Mouse (Mus musculus) neural tube, embryonic 11.5 days (tissue): ENCODE measurements around the gene Ociad2. TPM values are rescaled to one million over a fixed set of nuclear protein-coding genes. Genes with fewer than 3 reads are reported as not detected.

Experiments
- ATAC-seq: fragments of 200-750 bp; cut with Nextera tagmentation; 2 replicates; pipeline ENCODE4 v1.8.0; 2017; ENCODE audit warnings: moderate number of reproducible peaks, mild to moderate bottlenecking, moderate TSS enrichment, moderate library complexity; ENCODE audit not compliant: insufficient read depth, low FRiP score, low TSS enrichment
- DNase-seq: peaks from one replicate; pipeline ENCODE4 v3.0.0-alpha.2; 2015; ENCODE audit warnings: low spot score
- H3K27ac ChIP-seq: fragments of 300-500 bp; sonication (generic); 2 replicates; pipeline ENCODE4 v1.5.1; 2014; ENCODE audit warnings: low read depth, mild to moderate bottlenecking, low read length
- H3K27me3 ChIP-seq: fragments of 300-500 bp; sonication (generic); 2 replicates; pipeline ENCODE4 v1.6.1; 2014; ENCODE audit warnings: mild to moderate bottlenecking, low read length, mixed read lengths; ENCODE audit not compliant: control insufficient read depth, insufficient read depth
- H3K36me3 ChIP-seq: fragments of 300-500 bp; sonication (generic); 2 replicates; pipeline ENCODE4 v1.6.1; 2014; ENCODE audit warnings: mild to moderate bottlenecking, low read length, moderate library complexity, mixed read lengths; ENCODE audit not compliant: control insufficient read depth, insufficient read depth
- H3K4me1 ChIP-seq: fragments of 300-500 bp; sonication (generic); 2 replicates; pipeline ENCODE4 v1.6.1; 2014; ENCODE audit warnings: low read length, mixed read lengths; ENCODE audit not compliant: control insufficient read depth, insufficient read depth
- H3K4me2 ChIP-seq: fragments of 300-500 bp; sonication (generic); 2 replicates; pipeline ENCODE4 v1.6.1; 2014; ENCODE audit warnings: low read depth, mild to moderate bottlenecking, moderate library complexity
- H3K4me3 ChIP-seq: fragments of 300-500 bp; sonication (generic); 2 replicates; pipeline ENCODE4 v1.5.1; 2014; ENCODE audit warnings: low read depth, low read length
- H3K9ac ChIP-seq: fragments of 300-500 bp; sonication (generic); 2 replicates; pipeline ENCODE4 v1.6.1; 2014; ENCODE audit warnings: mild to moderate bottlenecking, low read length
- H3K9me3 ChIP-seq: fragments of 300-500 bp; sonication (generic); 2 replicates; pipeline ENCODE4 v1.6.1; 2016; ENCODE audit warnings: low read length; ENCODE audit not compliant: control insufficient read depth
- WGBS: fragments of 180-500 bp; shearing (Covaris S2); extraction: QIAGEN DNeasy Blood & Tissue Kit; methylation state at CpG from one replicate; pipeline ENCODE4 v1.1.7; 2014; 5-methylcytosine and 5-hydroxymethylcytosine counted together
- polyA plus RNA-seq: library from polyadenylated mRNA; unstranded; fragments of >200 nt; fragmentation: Nextera tagmentation; extraction: Ambion mirVana; gene quantifications from 2 replicates; pipeline ENCODE4 v1.2.1, GENCODE M21; 2014

Ociad2 gene
- polyA plus RNA-seq, 1 experiment from 2014 or later = 6.1 TPM

- ATAC-seq (no peak), DNase-seq (no peak)
- WGBS = 92% methylated on average over 12 of the region's 12 CpGs
- no peak overlapping the region for H3K9ac ChIP-seq
- no peak overlapping the region for H3K4me3 ChIP-seq
- no peak overlapping the region for H3K4me2 ChIP-seq
- no peaks in the 10 kb centered on the region for H3K27me3 ChIP-seq
- no peaks in the 10 kb centered on the region for H3K4me1 ChIP-seq
- H3K9me3 ChIP-seq = no peaks in the 10 kb centered on the region
- peaks cover 15% of the 10 kb centered on the region for H3K36me3 ChIP-seq
- H3K27ac ChIP-seq = no peak overlapping the region
Observed at GRCm38 (mm10) chr5:73304507-73304906, 36.3 kb downstream of the Ociad2 start.

- Histone ChIP-seq H3K9me3 (no peaks in the 10 kb centered on the region), H3K4me3 (no peak overlapping the region), H3K4me1 (no peaks in the 10 kb centered on the region), H3K27me3 (no peaks in the 10 kb centered on the region), H3K9ac (no peak overlapping the region), H3K27ac (no peak overlapping the region), H3K36me3 (peaks cover 13% of the 10 kb centered on the region), H3K4me2 (no peak overlapping the region)
- DNase-seq (no peak), ATAC-seq (no peak)
- 93% methylated on average over 7 of the region's 7 CpGs for WGBS
Observed at GRCm38 (mm10) chr5:73301601-73302307, 39.1 kb downstream of the Ociad2 start.

GRCm38 (mm10) chr5:73295916-73296315 is 44.9 kb downstream of the Ociad2 start:
- DNase-seq (no peak), ATAC-seq (no peak)
- H3K27me3 ChIP-seq = no peaks in the 10 kb centered on the region
- no peak overlapping the region for H3K4me3 ChIP-seq
- 0 out of 2 replicates have a peak, but pooled peaks cover 6% of the 10 kb centered on the region for H3K4me1 ChIP-seq
- no peak overlapping the region for H3K4me2 ChIP-seq
- H3K9me3 ChIP-seq = no peaks in the 10 kb centered on the region
- H3K36me3 ChIP-seq = 0 out of 2 replicates have a peak, but pooled peaks cover 3% of the 10 kb centered on the region
- H3K9ac ChIP-seq = no peak overlapping the region
- H3K27ac ChIP-seq = no peak overlapping the region
- WGBS = 91% methylated on average over 4 of the region's 4 CpGs

GRCm38 (mm10) chr5:73295016-73295415 is 45.8 kb downstream of the Ociad2 start:
- no peak overlapping the region for H3K27ac ChIP-seq
- H3K36me3 ChIP-seq = 0 out of 2 replicates have a peak, but pooled peaks cover 3% of the 10 kb centered on the region
- ATAC-seq (no peak), DNase-seq (no peak)
- 0 out of 2 replicates have a peak, but pooled peaks cover 6% of the 10 kb centered on the region for H3K4me1 ChIP-seq
- H3K27me3 ChIP-seq = no peaks in the 10 kb centered on the region
- 94% methylated on average over 7 of the region's 7 CpGs for WGBS
- H3K4me3 ChIP-seq = no peak overlapping the region
- no peaks in the 10 kb centered on the region for H3K9me3 ChIP-seq
- no peak overlapping the region for H3K4me2 ChIP-seq
- no peak overlapping the region for H3K9ac ChIP-seq

- ATAC-seq (no peak), DNase-seq (no peak)
- WGBS = 18% methylated on average over 8 of the region's 8 CpGs
- no peaks in the 10 kb centered on the region for H3K27me3 ChIP-seq
- no peak overlapping the region for H3K27ac ChIP-seq
- peak overlapping the region; percentile 95 for H3K4me3 ChIP-seq
- H3K36me3 ChIP-seq = 0 out of 2 replicates have a peak, but pooled peaks cover 2% of the 10 kb centered on the region
- peak overlapping the region; percentile 93 for H3K9ac ChIP-seq
- peak overlapping the region; percentile 55 for H3K4me2 ChIP-seq
- 0 out of 2 replicates have a peak, but pooled peaks cover 6% of the 10 kb centered on the region for H3K4me1 ChIP-seq
- no peaks in the 10 kb centered on the region for H3K9me3 ChIP-seq
Observed at GRCm38 (mm10) chr5:73293458-73293827, 47.4 kb downstream of the Ociad2 start.

- WGBS = under 1% methylated on average over 56 of the region's 58 CpGs
- peak; percentile 99 for ATAC-seq
- peak within 1 kb of the TSS; percentile 90 for H3K27ac ChIP-seq
- no peaks in the 10 kb centered on the region for H3K9me3 ChIP-seq
- 0 out of 2 replicates have a peak, but pooled peaks cover 6% of the 10 kb centered on the region for H3K4me1 ChIP-seq
- H3K4me3 ChIP-seq = peak within 1 kb of the TSS; percentile 95
- H3K36me3 ChIP-seq = no peaks in the 10 kb centered on the region
- H3K27me3 ChIP-seq = no peaks in the 10 kb centered on the region
- H3K4me2 ChIP-seq = peak within 1 kb of the TSS; percentile 55
- peak within 1 kb of the TSS; percentile 93 for H3K9ac ChIP-seq
- DNase-seq = peak; percentile 96
Observed at GRCm38 (mm10) chr5:73292502-73293457, 48.0 kb downstream of the Ociad2 start, which contains the start of gene Ociad1. Gene Ociad1 (plus strand): TSS chr5:73292784.

- DNase-seq (no peak), ATAC-seq (no peak)
- H3K9me3 ChIP-seq = no peaks in the 10 kb centered on the region
- no peak overlapping the region for H3K4me2 ChIP-seq
- 0 out of 2 replicates have a peak, but pooled peaks cover 6% of the 10 kb centered on the region for H3K4me1 ChIP-seq
- H3K9ac ChIP-seq = no peak overlapping the region
- no peak overlapping the region for H3K27ac ChIP-seq
- WGBS = 69% methylated on average over 2 of the region's 2 CpGs
- no peak overlapping the region for H3K4me3 ChIP-seq
- H3K27me3 ChIP-seq = no peaks in the 10 kb centered on the region
- no peaks in the 10 kb centered on the region for H3K36me3 ChIP-seq
Observed at GRCm38 (mm10) chr5:73289900-73290299, 50.9 kb downstream of the Ociad2 start.

- no peak for ATAC-seq
- no peaks in the 10 kb centered on the region for H3K4me1 ChIP-seq
- H3K9ac ChIP-seq = no peak overlapping the region
- H3K9me3 ChIP-seq = no peaks in the 10 kb centered on the region
- H3K27ac ChIP-seq = no peak overlapping the region
- 88% methylated on average over 5 of the region's 5 CpGs for WGBS
- DNase-seq = no peak
- no peak overlapping the region for H3K4me2 ChIP-seq
- H3K27me3 ChIP-seq = no peaks in the 10 kb centered on the region
- H3K36me3 ChIP-seq = no peaks in the 10 kb centered on the region
- no peak overlapping the region for H3K4me3 ChIP-seq
Observed at GRCm38 (mm10) chr5:73286603-73287002, 54.2 kb downstream of the Ociad2 start.
